Mouse (Mus musculus) embryonic facial prominence, embryonic 15.5 days (tissue): ENCODE data around the gene Slc12a5. TPM values are rescaled to one million over a fixed set of nuclear protein-coding genes. Genes with fewer than 3 reads are reported as not detected.

ENCODE experiments used
- ATAC-seq: fragments of 200-750 bp; cut with Nextera tagmentation; 2 replicates; pipeline ENCODE4 v1.8.0; 2017; ENCODE audit warnings: low read depth, moderate TSS enrichment; ENCODE audit not compliant: insufficient number of reproducible peaks, low FRiP score, low TSS enrichment
- H3K27ac ChIP-seq: fragments of 300-500 bp; sonication (generic); replicated peaks from 2 replicates; pipeline ENCODE4 v1.5.1; 2015; ENCODE audit warnings: mild to moderate bottlenecking, inconsistent platforms
- H3K27me3 ChIP-seq: fragments of 300-500 bp; sonication (generic); 2 replicates; pipeline ENCODE4 v1.6.1; 2015; ENCODE audit warnings: inconsistent platforms
- H3K36me3 ChIP-seq: fragments of 300-500 bp; sonication (generic); 2 replicates; pipeline ENCODE4 v1.6.1; 2015; ENCODE audit warnings: mild to moderate bottlenecking, inconsistent platforms
- H3K4me1 ChIP-seq: fragments of 300-500 bp; sonication (generic); 2 replicates; pipeline ENCODE4 v1.6.1; 2015; ENCODE audit warnings: inconsistent platforms
- H3K4me2 ChIP-seq: fragments of 300-500 bp; sonication (generic); replicated peaks from 2 replicates; pipeline ENCODE4 v1.6.1; 2015; ENCODE audit warnings: mild to moderate bottlenecking, inconsistent platforms
- H3K4me3 ChIP-seq: fragments of 300-500 bp; sonication (generic); replicated peaks from 2 replicates; pipeline ENCODE4 v1.5.1; 2015; ENCODE audit warnings: mild to moderate bottlenecking, inconsistent platforms
- H3K9ac ChIP-seq: fragments of 300-500 bp; sonication (generic); 2 replicates; pipeline ENCODE4 v1.6.1; 2015; ENCODE audit warnings: inconsistent platforms
- H3K9me3 ChIP-seq: fragments of 300-500 bp; sonication (generic); replicated peaks from 2 replicates; pipeline ENCODE4 v1.6.1; 2016; ENCODE audit warnings: inconsistent platforms
- whole genome bisulfite sequencing: fragments of 180-500 bp; shearing (Covaris S2); methylation state at CpG from one replicate; pipeline ENCODE4 v1.1.7; 2015; 5-methylcytosine and 5-hydroxymethylcytosine counted together
- polyA plus RNA-seq: library from polyadenylated mRNA; unstranded; fragments of >200 nt; fragmentation: Nextera tagmentation; extraction: Ambion mirVana; gene quantifications from 2 replicates; pipeline ENCODE4 v1.2.1, GENCODE M21; 2015

Gene Slc12a5
- polyA plus RNA-seq, 1 experiment from 2014 or later, result 0.85 TPM

DNA sequence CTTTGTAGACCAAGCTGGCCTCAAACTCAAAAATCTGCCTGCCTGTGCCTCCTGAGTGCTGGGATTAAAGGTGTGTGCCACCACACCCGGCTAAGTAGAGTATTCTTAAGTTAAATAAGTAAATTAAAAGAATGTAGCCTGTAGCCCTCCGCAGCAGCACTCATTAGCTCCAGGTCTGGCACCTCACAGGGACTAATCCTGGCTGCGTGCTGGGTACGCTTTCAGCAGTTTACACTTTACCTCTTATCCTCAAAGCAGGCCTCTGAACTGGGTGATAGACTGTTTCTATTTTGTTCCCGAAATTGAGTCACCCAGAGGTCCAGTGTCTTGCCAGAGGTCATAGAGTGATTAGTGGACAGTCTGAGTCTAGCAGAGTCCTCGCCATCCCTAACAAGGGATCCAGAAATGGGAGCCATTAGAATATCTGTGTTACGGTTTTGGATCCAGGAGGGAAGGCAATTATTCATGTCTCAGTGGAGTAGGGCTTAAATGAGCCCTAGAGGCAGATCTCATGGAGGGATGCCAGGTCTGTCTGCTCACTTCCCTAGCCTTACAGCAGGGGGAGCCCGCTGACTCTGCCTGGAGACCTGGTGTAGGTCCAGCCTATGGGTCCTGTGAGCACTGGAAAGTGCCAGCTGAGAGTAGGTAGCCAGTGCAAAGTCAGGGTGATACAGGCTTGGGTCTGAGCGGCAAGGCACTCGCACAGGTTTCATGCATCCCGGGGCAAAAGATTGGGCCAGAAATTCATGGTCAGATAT, 36.3 kb upstream of the Slc12a5 start:
- Histone ChIP-seq H3K9me3 (no peaks in the 10 kb centered on the region), H3K9ac (no peak overlapping the region), H3K4me1 (peaks cover 5% of the 10 kb centered on the region), H3K4me3 (no peak overlapping the region), H3K27me3 (no peaks in the 10 kb centered on the region), H3K4me2 (no peak overlapping the region), H3K36me3 (0 out of 2 replicates have a peak, but pooled peaks cover 8% of the 10 kb centered on the region), H3K27ac (no peak overlapping the region)
- WGBS, result 29% methylated on average over 11 of the region's 11 CpGs
- peak; percentile 49; the same call in 1 of the 2 replicates for ATAC-seq

DNA sequence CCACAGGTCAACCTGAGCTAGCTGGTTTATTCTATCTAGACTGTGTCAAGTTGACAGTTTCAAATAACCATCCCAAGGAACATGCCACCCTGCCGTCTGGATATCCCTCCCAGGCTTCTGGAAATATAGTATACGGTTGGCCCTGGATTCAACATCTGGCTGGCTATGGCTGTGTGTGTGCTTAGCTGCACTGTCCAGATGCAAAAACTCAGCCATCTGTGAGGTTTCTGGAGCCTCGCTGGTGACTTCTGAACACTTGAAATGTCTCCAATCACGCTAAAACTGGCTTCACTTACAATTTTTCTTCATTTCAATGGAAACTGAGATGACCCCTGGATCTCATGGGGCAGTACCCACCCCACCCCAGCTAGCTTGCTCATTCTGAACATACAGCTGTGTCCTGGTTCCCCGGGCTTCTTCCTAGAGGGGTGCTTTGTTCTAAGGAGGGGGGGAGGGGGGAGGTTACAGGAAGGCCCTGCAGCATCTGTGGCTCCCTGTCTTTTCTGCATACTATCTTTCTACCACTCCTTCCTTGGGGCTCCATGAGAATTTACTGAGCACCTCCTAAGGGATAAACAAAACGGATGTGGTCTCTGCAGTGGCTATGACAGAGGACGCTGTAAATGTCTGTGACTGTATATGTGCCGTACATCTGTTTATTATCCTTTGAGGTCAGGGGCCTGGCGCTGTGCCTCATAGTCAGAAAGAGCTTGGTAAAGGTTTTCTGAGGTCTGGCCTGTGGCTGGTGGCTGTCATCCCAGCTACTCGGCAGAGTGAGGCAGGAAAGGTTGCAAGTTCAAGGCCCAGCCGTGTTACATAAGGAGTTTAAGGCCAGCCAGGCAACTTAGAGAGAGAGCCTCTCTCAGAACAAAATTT, 29.7 kb upstream of the Slc12a5 start:
- no peaks in the 10 kb centered on the region for H3K9me3 ChIP-seq
- peak overlapping the region; percentile 1; the same call in 1 of the 2 replicates for H3K4me2 ChIP-seq
- H3K36me3 ChIP-seq, result no peaks in the 10 kb centered on the region
- ATAC-seq, result no peak; the same call in 1 of the 2 replicates
- no peak overlapping the region for H3K4me3 ChIP-seq
- H3K27me3 ChIP-seq, result no peaks in the 10 kb centered on the region; the same call in 1 of the 2 replicates
- peaks cover 8% of the 10 kb centered on the region for H3K4me1 ChIP-seq
- 24% methylated on average over 11 of the region's 11 CpGs for WGBS
- 0 out of 2 replicates have a peak overlapping the region, but pooled peaks have one; percentile 28 for H3K27ac ChIP-seq
- no peak overlapping the region for H3K9ac ChIP-seq

DNA sequence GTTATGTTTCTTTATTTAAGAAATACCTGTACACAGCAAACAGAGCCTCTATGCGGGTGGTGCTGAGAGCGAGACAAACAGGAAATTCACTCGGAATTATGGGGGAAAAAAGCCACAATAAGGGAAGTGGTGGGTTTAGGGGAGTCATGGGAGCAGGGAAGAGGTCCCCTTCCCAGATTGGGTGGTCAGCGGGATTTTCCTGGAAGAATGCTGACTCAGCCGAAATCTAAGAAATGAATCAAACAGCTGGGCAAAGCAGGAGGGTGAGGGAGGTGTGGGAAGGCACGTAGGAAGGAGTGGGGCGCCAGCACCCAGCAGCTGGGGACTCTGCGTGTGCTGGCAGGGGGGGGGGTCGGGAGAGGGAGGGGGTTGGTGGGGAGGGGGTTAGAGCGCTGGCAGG, 27.1 kb upstream of the Slc12a5 start:
- H3K4me2 ChIP-seq, result no peak overlapping the region
- no peak overlapping the region for H3K4me3 ChIP-seq
- WGBS, result 31% methylated on average over 10 of the region's 10 CpGs
- H3K9ac ChIP-seq, result no peak overlapping the region
- no peak for ATAC-seq
- peaks cover 16% of the 10 kb centered on the region for H3K27me3 ChIP-seq
- H3K4me1 ChIP-seq, result peaks cover 12% of the 10 kb centered on the region
- H3K9me3 ChIP-seq, result no peaks in the 10 kb centered on the region
- no peaks in the 10 kb centered on the region for H3K36me3 ChIP-seq
- no peak overlapping the region for H3K27ac ChIP-seq

DNA sequence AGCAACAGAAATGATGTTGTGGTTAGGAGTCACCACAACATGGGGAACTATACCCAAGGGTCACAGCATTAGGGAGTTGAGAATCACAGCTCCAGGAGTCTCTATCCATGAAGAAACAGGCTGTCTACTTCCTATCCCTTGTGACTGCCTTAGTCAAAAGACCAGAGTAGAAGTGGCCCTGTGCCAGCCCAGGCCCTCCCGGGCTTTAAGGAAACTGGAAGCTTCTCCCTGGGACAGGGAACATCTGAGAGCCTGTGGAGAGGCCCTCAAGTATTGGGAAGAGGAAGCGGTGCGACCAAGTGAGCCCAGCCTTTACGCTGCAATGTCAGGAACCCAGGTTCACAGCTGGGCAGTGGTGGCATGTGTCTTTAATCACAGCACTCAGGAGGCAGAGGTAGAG, 24.6 kb upstream of the Slc12a5 start:
- no peak for ATAC-seq
- no peak overlapping the region for H3K9ac ChIP-seq
- H3K4me3 ChIP-seq, result no peak overlapping the region
- no peak overlapping the region for H3K4me2 ChIP-seq
- no peaks in the 10 kb centered on the region for H3K9me3 ChIP-seq
- H3K27ac ChIP-seq, result no peak overlapping the region
- no peaks in the 10 kb centered on the region for H3K36me3 ChIP-seq
- peaks cover 30% of the 10 kb centered on the region for H3K27me3 ChIP-seq
- 60% methylated on average over 4 of the region's 4 CpGs for WGBS
- H3K4me1 ChIP-seq, result peaks cover 20% of the 10 kb centered on the region

DNA sequence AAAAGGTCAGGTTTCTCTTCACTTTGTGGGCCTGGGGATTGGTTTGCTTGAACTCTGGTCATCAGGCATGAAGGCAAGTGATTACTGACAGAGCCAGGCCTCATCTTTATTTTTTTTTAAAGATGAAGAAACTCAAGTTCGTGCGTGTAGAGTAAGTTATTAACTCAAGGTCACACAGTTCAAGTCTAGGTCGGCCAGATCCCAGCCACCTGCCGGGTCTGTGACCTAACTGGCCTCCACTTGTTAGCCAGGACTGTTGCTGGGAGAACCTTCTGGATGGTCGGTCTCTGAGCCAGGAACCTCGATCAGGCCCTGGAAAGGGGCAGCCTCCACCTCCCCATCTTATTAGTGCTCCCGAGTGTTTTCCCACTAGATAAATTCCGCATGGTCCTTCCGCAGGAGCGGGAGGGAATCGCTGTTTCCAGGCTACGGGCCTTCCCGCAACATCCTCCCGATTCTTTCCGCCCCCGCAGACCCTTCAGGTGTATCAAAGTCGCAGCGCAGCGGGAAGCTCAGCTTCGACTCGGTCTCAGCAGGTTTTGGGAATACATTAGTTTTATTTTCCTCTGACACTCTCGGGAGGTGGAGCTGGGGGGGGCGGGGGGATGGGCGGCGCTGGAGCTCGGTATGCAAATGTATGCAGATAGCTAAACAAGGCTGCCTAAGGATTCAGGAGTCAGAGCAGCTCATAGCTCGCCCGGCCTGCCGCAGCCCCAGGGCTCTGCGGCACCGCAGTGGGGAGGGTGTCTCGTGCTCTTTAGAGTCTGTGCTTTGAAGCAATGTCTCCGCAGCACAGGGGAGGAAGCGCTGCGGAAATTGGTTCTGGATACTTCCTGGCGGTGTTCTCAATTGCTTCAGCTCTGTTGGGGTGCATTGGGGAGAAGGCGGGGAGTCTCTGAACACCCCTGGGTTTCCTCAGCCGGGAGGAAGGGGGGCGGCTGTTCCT, 22.2 kb upstream of the Slc12a5 start:
- Histone ChIP-seq H3K36me3 (no peaks in the 10 kb centered on the region), H3K4me1 (peaks cover 15% of the 10 kb centered on the region), H3K4me3 (peak overlapping the region; percentile 37), H3K27me3 (peaks cover 30% of the 10 kb centered on the region), H3K9me3 (no peaks in the 10 kb centered on the region), H3K9ac (peak overlapping the region; percentile 18; the same call in 1 of the 2 replicates), H3K4me2 (peak overlapping the region; percentile 62), H3K27ac (no peak overlapping the region)
- 3% methylated on average over 39 of the region's 39 CpGs for WGBS
- ATAC-seq, result peak; percentile 56; the same call in 1 of the 2 replicates

DNA sequence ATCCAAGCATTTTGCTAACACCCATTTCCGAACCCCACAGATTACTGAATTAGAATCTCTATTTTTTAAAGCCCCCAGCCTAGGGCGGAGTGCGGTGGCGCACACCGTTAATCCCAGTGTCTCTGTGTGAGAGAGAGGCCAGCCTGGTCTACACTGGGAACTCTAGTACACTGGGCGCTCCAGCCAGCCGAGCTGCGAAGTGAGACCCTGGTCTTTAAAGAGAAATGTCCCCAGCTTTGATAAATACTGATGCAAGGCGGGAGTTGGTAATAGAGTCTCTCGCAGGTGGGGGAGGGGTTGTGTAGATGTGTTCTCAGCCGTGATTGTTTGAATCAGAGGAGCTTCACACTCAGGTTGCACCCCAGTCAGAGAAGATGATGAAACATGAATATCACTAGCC, 21.5 kb upstream of the Slc12a5 start:
- Histone ChIP-seq H3K9me3 (no peaks in the 10 kb centered on the region), H3K27ac (no peak overlapping the region), H3K9ac (peak overlapping the region; percentile 18; the same call in 1 of the 2 replicates), H3K36me3 (no peaks in the 10 kb centered on the region), H3K27me3 (peaks cover 30% of the 10 kb centered on the region), H3K4me3 (peak overlapping the region; percentile 37), H3K4me1 (peaks cover 15% of the 10 kb centered on the region), H3K4me2 (peak overlapping the region; percentile 62)
- ATAC-seq, result no peak
- 2% methylated on average over 11 of the region's 11 CpGs for WGBS

DNA sequence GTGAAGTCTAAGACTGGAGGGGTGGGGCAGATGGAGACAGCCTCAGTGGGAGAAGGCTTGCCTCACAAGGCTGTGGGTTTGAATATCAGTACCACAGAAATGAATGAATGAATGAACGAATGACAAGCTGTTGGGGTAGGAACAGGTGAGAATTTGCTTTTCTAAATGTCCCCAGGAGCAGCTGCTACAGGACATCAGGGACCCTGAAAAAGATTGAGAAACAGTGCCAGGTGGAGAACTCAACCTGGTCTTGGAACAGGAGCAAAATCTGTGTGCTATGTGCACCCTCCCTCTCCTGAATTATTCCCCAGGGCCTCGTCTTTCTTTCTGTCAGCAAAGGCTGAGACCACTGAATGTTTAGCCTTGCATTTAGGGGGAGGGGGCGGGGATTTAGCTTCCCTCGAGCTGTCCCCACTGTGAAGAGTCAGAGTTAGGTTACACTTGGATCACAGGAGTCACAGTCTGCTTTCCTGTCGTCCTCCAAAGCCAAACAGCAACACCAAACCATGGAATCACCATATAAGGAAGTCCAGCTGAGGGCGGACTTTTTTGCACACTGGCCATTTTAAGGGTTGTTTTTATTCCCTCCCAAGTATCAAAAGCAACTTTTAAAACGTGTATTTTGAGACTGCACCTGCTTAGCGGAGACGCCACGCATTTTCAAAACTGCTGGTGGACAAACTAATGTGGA, 20.3 kb upstream of the Slc12a5 start, which contains the start of gene Mmp9:
Mmp9 (plus strand) TSS at position 641 of the 691 bp plus-strand sequence.
- Histone ChIP-seq H3K9me3 (no peaks in the 10 kb centered on the region), H3K4me1 (peaks cover 15% of the 10 kb centered on the region), H3K4me3 (no peak within 1 kb of the TSS), H3K27me3 (peaks cover 30% of the 10 kb centered on the region), H3K27ac (no peak within 1 kb of the TSS), H3K4me2 (no peak within 1 kb of the TSS), H3K36me3 (no peaks in the 10 kb centered on the region), H3K9ac (no peak within 1 kb of the TSS)
- WGBS, result 20% methylated on average over 10 of the region's 10 CpGs
- ATAC-seq, result no peak

DNA sequence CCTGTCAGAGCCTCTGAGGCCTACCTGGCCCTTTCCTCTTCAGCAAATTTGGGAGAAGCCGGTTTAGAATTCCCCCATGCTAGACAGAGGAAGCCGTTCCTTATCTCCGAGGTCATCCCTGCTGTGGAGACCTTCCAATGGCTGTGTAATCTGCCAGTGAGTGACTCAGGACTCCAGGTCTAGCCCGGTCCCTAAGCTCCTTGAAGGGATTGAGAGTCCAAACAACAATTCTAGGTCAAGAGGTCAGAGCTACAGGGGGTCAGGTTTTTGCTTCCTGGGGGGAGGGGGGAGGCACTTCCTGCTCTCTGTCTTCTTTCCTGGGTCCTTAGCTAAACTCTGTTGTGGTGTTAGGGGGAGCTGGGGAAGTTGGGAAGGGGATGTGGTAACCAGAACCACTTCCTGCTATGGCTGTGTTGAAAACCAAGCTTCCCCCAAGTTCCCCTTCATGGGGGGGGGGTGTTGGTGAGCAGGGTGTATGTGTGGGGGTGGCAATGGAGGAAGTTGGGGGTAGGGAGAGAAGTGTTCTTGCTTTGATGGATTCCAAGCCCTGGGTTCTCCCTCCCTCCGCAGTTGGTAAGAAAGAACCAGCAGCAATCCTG, 17.8 kb upstream of the Slc12a5 start:
- H3K4me3 ChIP-seq, result no peak overlapping the region
- H3K9me3 ChIP-seq, result no peaks in the 10 kb centered on the region
- WGBS, result 18% methylated on average over 5 of the region's 5 CpGs
- H3K27me3 ChIP-seq, result peaks cover 31% of the 10 kb centered on the region
- no peak overlapping the region for H3K27ac ChIP-seq
- H3K4me1 ChIP-seq, result peaks cover 19% of the 10 kb centered on the region
- H3K4me2 ChIP-seq, result no peak overlapping the region
- no peak for ATAC-seq
- no peak overlapping the region for H3K9ac ChIP-seq
- no peaks in the 10 kb centered on the region for H3K36me3 ChIP-seq

DNA sequence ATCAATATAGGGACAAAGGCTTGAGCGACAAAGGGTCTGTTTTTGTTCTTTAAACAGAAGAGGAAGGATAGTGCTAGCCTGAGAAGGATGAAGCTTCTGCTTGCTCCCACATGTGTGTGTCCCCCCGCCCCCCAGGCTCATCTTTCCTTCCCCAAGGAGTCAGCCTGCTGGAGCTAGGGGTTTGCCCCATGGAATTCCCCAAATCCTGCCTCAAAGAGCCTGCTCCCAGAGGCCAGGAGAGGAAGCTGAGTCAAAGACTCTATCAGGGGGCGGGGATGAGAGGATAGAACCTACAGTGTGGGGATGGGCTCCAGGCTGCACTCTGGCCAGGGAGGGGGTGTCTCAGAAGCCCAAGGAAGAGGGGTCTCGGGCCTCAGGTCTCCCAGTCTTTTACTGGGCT, 13.1 kb upstream of the Slc12a5 start:
- no peaks in the 10 kb centered on the region for H3K9me3 ChIP-seq
- H3K27me3 ChIP-seq, result peaks cover 56% of the 10 kb centered on the region
- H3K4me2 ChIP-seq, result peak overlapping the region; percentile 17; the same call in 1 of the 2 replicates
- H3K36me3 ChIP-seq, result no peaks in the 10 kb centered on the region
- 22% methylated on average over 4 of the region's 4 CpGs for WGBS
- no peak overlapping the region for H3K4me3 ChIP-seq
- no peak for ATAC-seq
- no peak overlapping the region for H3K9ac ChIP-seq
- peaks cover 20% of the 10 kb centered on the region for H3K4me1 ChIP-seq
- no peak overlapping the region for H3K27ac ChIP-seq

DNA sequence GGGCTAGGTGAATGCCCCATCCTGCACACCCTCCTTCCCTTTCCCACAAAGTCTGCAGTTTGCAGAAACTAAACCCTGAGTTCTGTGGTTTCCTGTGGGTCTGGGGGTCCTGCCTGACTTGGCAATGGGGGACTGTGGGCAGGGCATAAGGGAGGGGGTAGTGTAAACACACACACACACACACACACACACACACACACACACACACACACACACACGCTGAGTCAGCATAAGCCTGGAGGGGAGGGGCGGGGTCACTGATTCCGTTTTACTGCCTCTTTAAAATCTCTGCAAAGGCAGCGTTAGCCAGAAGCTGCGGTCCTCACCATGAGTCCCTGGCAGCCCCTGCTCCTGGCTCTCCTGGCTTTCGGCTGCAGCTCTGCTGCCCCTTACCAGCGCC, 12.7 kb upstream of the Slc12a5 start:
- Histone ChIP-seq H3K27ac (no peak overlapping the region), H3K4me1 (peaks cover 22% of the 10 kb centered on the region), H3K9me3 (no peaks in the 10 kb centered on the region), H3K4me3 (no peak overlapping the region; the same call in 1 of the 2 replicates), H3K9ac (no peak overlapping the region), H3K36me3 (no peaks in the 10 kb centered on the region), H3K27me3 (peaks cover 60% of the 10 kb centered on the region), H3K4me2 (peak overlapping the region; percentile 17; the same call in 1 of the 2 replicates)
- ATAC-seq, result no peak
- 7% methylated on average over 6 of the region's 7 CpGs for WGBS
